Mouse (Mus musculus): Measurements from ENCODE around the gene Kti12. TPM values are rescaled to one million over a fixed set of nuclear protein-coding genes. Genes with fewer than 3 reads are reported as not detected.
A peak's percentile ranks its signal among the peaks of the same experiment; 100 is the strongest.

The Kti12 gene
- polyA plus RNA-seq (2012; rRNA removed), result 27.5 and 35.4 TPM in 2 replicates

GRCm38 (mm10) chr4:108847715-108848504 lies at the start of gene Kti12:
Gene Kti12 (plus strand): TSS chr4:108847785.
- DNase-seq (ENCODE audit: low read depth), result peak; percentile 96
- TF ChIP-seq CTCF (IDR thresholded peaks at IDR 0.05; ENCODE audit: borderline replicate concordance, extremely low read depth, insufficient read depth, insufficient read length), result no peak
- TF ChIP-seq POLR2A (IDR thresholded peaks at IDR 0.05; ENCODE audit: borderline replicate concordance, extremely low read depth, insufficient read depth, insufficient read length, poor library complexity, severe bottlenecking), result peak; percentile 43; the same call in 1 of the 2 replicates

GRCm38 (mm10) chr4:108798083-108798830 lies 49.3 kb upstream of the Kti12 start:
- DNase-seq (ENCODE audit: low read depth), result peak; percentile 67
- peak; percentile 71; the same call in 1 of the 2 replicates for TF ChIP-seq CTCF (IDR thresholded peaks at IDR 0.05; ENCODE audit: borderline replicate concordance, extremely low read depth, insufficient read depth, insufficient read length)
- TF ChIP-seq POLR2A (IDR thresholded peaks at IDR 0.05; ENCODE audit: borderline replicate concordance, extremely low read depth, insufficient read depth, insufficient read length, poor library complexity, severe bottlenecking), result no peak

- TF ChIP-seq POLR2A (IDR thresholded peaks at IDR 0.05; ENCODE audit: borderline replicate concordance, extremely low read depth, insufficient read depth, insufficient read length, poor library complexity, severe bottlenecking) (no peak), CTCF (IDR thresholded peaks at IDR 0.05; ENCODE audit: borderline replicate concordance, extremely low read depth, insufficient read depth, insufficient read length) (no peak)
- DNase-seq (ENCODE audit: low read depth), result no peak
Measured at GRCm38 (mm10) chr4:108803535-108803934, 44.0 kb upstream of the Kti12 start.

DNA sequence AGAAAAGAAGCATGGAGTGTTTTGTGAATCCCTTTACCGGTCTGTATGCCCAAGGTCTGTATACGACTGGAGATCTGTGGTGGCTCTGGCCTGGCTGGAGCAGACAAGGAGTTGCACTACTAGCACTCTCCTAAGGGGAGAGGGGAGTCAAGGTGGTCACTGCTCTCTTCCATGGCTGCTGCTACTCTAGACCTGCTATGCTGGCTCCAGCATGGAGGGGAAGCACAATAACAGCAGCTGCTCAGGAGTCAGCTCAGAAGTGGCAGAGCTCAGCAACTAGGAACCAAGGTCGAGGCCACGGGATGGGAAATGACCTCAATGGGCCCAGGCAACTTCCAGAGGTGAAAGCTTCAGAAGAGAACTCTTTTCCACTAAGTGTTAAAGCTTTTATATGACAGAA lies 36.4 kb upstream of the Kti12 start:
- DNase-seq (ENCODE audit: low read depth), result no peak
- TF ChIP-seq POLR2A (IDR thresholded peaks at IDR 0.05; ENCODE audit: borderline replicate concordance, extremely low read depth, insufficient read depth, insufficient read length, poor library complexity, severe bottlenecking) (no peak), CTCF (IDR thresholded peaks at IDR 0.05; ENCODE audit: borderline replicate concordance, extremely low read depth, insufficient read depth, insufficient read length) (no peak)

- TF ChIP-seq POLR2A (IDR thresholded peaks at IDR 0.05; ENCODE audit: borderline replicate concordance, extremely low read depth, insufficient read depth, insufficient read length, poor library complexity, severe bottlenecking) (no peak), CTCF (IDR thresholded peaks at IDR 0.05; ENCODE audit: borderline replicate concordance, extremely low read depth, insufficient read depth, insufficient read length) (no peak)
- DNase-seq (ENCODE audit: low read depth), result no peak
Measured at GRCm38 (mm10) chr4:108811550-108811949, 36.0 kb upstream of the Kti12 start.

DNA sequence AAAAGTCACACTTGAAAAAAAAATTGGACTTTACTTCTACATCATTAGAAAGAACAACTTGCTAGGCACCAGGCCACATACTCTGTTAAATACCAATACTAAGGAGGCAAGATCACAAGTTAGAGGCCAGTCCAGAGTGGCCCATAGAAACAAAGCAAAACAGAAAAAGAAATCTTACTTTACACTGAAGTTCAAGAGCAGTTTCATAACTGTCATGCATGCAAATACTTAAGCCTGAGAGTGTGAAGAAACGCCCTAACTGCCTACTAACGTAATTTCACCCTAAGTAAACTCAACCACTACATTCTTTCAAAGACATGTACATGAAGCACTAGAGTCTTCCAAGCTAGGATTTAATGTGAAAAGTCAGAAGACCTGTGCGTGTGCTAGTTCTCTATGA lies 21.9 kb upstream of the Kti12 start:
- TF ChIP-seq POLR2A (IDR thresholded peaks at IDR 0.05; ENCODE audit: borderline replicate concordance, extremely low read depth, insufficient read depth, insufficient read length, poor library complexity, severe bottlenecking) (no peak), CTCF (IDR thresholded peaks at IDR 0.05; ENCODE audit: borderline replicate concordance, extremely low read depth, insufficient read depth, insufficient read length) (no peak)

GRCm38 (mm10) chr4:108826096-108826495 lies 21.5 kb upstream of the Kti12 start:
- no peak for DNase-seq (ENCODE audit: low read depth)
- TF ChIP-seq CTCF (IDR thresholded peaks at IDR 0.05; ENCODE audit: borderline replicate concordance, extremely low read depth, insufficient read depth, insufficient read length), result no peak
- no peak for TF ChIP-seq POLR2A (IDR thresholded peaks at IDR 0.05; ENCODE audit: borderline replicate concordance, extremely low read depth, insufficient read depth, insufficient read length, poor library complexity, severe bottlenecking)

More for the DNA sequence above, 21.9 kb upstream of the Kti12 start:
- no peak for DNase-seq (ENCODE audit: low read depth)

- no peak for TF ChIP-seq CTCF (IDR thresholded peaks at IDR 0.05; ENCODE audit: borderline replicate concordance, extremely low read depth, insufficient read depth, insufficient read length)
- TF ChIP-seq POLR2A (IDR thresholded peaks at IDR 0.05; ENCODE audit: borderline replicate concordance, extremely low read depth, insufficient read depth, insufficient read length, poor library complexity, severe bottlenecking), result no peak
- DNase-seq (ENCODE audit: low read depth), result no peak
Measured at GRCm38 (mm10) chr4:108826643-108827042, 20.9 kb upstream of the Kti12 start.

- DNase-seq (ENCODE audit: low read depth), result no peak
- TF ChIP-seq POLR2A (IDR thresholded peaks at IDR 0.05; ENCODE audit: borderline replicate concordance, extremely low read depth, insufficient read depth, insufficient read length, poor library complexity, severe bottlenecking), result no peak
- no peak for TF ChIP-seq CTCF (IDR thresholded peaks at IDR 0.05; ENCODE audit: borderline replicate concordance, extremely low read depth, insufficient read depth, insufficient read length)
Measured at GRCm38 (mm10) chr4:108830698-108831097, 16.9 kb upstream of the Kti12 start.

- TF ChIP-seq CTCF (IDR thresholded peaks at IDR 0.05; ENCODE audit: borderline replicate concordance, extremely low read depth, insufficient read depth, insufficient read length) (no peak), POLR2A (IDR thresholded peaks at IDR 0.05; ENCODE audit: borderline replicate concordance, extremely low read depth, insufficient read depth, insufficient read length, poor library complexity, severe bottlenecking) (peak; percentile 69)
- peak; percentile 99 for DNase-seq (ENCODE audit: low read depth)
Measured at GRCm38 (mm10) chr4:108832916-108833827, 14.4 kb upstream of the Kti12 start, which contains the start of gene Btf3l4. Gene Btf3l4 (minus strand): TSS chr4:108833614.

- TF ChIP-seq CTCF (IDR thresholded peaks at IDR 0.05; ENCODE audit: borderline replicate concordance, extremely low read depth, insufficient read depth, insufficient read length) (no peak), POLR2A (IDR thresholded peaks at IDR 0.05; ENCODE audit: borderline replicate concordance, extremely low read depth, insufficient read depth, insufficient read length, poor library complexity, severe bottlenecking) (no peak)
- DNase-seq (ENCODE audit: low read depth), result no peak
Measured at GRCm38 (mm10) chr4:108833828-108834114, 13.8 kb upstream of the Kti12 start.
